Mouse (Mus musculus) intestine, postnatal 0 days (tissue): ENCODE results near the gene Flywch1. TPM values are rescaled to one million over a fixed set of nuclear protein-coding genes. Genes with fewer than 3 reads are reported as not detected.

Experiments
- ATAC-seq: fragments of 200-750 bp; cut with Nextera tagmentation; 2 replicates; pipeline ENCODE4 v1.8.0; 2017; ENCODE audit warnings: mild to moderate bottlenecking, moderate TSS enrichment, moderate library complexity
- H3K27ac ChIP-seq: fragments of 300-500 bp; sonication (generic); 2 replicates; pipeline ENCODE4 v1.5.1; 2014; ENCODE audit warnings: mild to moderate bottlenecking, low read depth, low read length, moderate library complexity
- H3K27me3 ChIP-seq: fragments of 300-500 bp; sonication (generic); replicated peaks from 2 replicates; pipeline ENCODE4 v1.6.1; 2014; ENCODE audit warnings: low read length, mixed read lengths; ENCODE audit not compliant: control insufficient read depth, insufficient read depth
- H3K36me3 ChIP-seq: fragments of 300-500 bp; sonication (generic); 2 replicates; pipeline ENCODE4 v1.6.1; 2014; ENCODE audit warnings: mild to moderate bottlenecking, moderate library complexity; ENCODE audit not compliant: control insufficient read depth, insufficient read depth
- H3K4me1 ChIP-seq: fragments of 300-500 bp; sonication (generic); replicated peaks from 2 replicates; pipeline ENCODE4 v1.6.1; 2014; ENCODE audit warnings: antibody characterized with exemption, low read length, mixed read lengths; ENCODE audit not compliant: control insufficient read depth, insufficient read depth
- H3K4me2 ChIP-seq: fragments of 300-500 bp; sonication (generic); replicated peaks from 2 replicates; pipeline ENCODE4 v1.6.1; 2014; ENCODE audit warnings: low read depth, mild to moderate bottlenecking, moderate library complexity
- H3K4me3 ChIP-seq: fragments of 300-500 bp; sonication (generic); 2 replicates; pipeline ENCODE4 v1.5.1; 2014; ENCODE audit warnings: low read depth, low read length
- H3K9ac ChIP-seq: fragments of 300-500 bp; sonication (generic); 2 replicates; pipeline ENCODE4 v1.6.1; 2014; ENCODE audit warnings: mild to moderate bottlenecking, low read depth, low read length
- H3K9me3 ChIP-seq: fragments of 300-500 bp; sonication (generic); 2 replicates; pipeline ENCODE4 v1.6.1; 2016; ENCODE audit warnings: mixed run types; ENCODE audit not compliant: control insufficient read depth
- CTCF ChIP-seq: sonication (generic); IDR thresholded peaks from 2 replicates; pipeline ENCODE4 v1.5.1; 2016; ENCODE audit warnings: low read depth, mild to moderate bottlenecking, control low read depth, antibody characterized with exemption, moderate library complexity
- WGBS: fragments of 180-500 bp; shearing (Covaris S2); extraction: QIAGEN DNeasy Blood & Tissue Kit; methylation state at CpG from one replicate; pipeline ENCODE4 v1.1.7; 2014; 5-methylcytosine and 5-hydroxymethylcytosine counted together
- polyA plus RNA-seq: library from polyadenylated mRNA; unstranded; fragments of >200 nt; fragmentation: Nextera tagmentation; extraction: Ambion mirVana; gene quantifications from 2 replicates; pipeline ENCODE4 v1.2.1, GENCODE M21; 2015

Flywch1 gene
- 36.8 and 39.0 TPM in 2 replicates for polyA plus RNA-seq

- no peaks in the 10 kb centered on the region for H3K36me3 ChIP-seq
- no peaks in the 10 kb centered on the region for H3K27me3 ChIP-seq
- peak within 1 kb of the TSS; percentile 91 for H3K4me3 ChIP-seq
- 4% methylated on average over 55 of the region's 58 CpGs for WGBS
- peak within 1 kb of the TSS; percentile 80 for H3K9ac ChIP-seq
- no peaks in the 10 kb centered on the region for H3K4me1 ChIP-seq
- 0 out of 2 replicates have a peak, but pooled peaks have one; percentile 15 for TF ChIP-seq CTCF
- ATAC-seq, result peak; percentile 98
- peak within 1 kb of the TSS; percentile 90 for H3K4me2 ChIP-seq
- H3K27ac ChIP-seq, result peak within 1 kb of the TSS; percentile 68; the same call in 1 of the 2 replicates
- no peaks in the 10 kb centered on the region for H3K9me3 ChIP-seq
These were observed at the start of gene Flywch1 for GRCm38 (mm10) chr17:23771284-23772218. TSS of gene Flywch1 (minus strand) at chr17:23771602.

- peaks cover 12% of the 10 kb centered on the region; the same call in 1 of the 2 replicates for H3K9me3 ChIP-seq
- no peak overlapping the region for H3K9ac ChIP-seq
- H3K4me3 ChIP-seq, result no peak overlapping the region
- peaks cover 99% of the 10 kb centered on the region for H3K36me3 ChIP-seq
- peak overlapping the region; percentile 9; the same call in 1 of the 2 replicates for H3K27ac ChIP-seq
- no peaks in the 10 kb centered on the region for H3K4me1 ChIP-seq
- WGBS, result 93% methylated on average over 5 of the region's 5 CpGs
- no peak for TF ChIP-seq CTCF
- H3K4me2 ChIP-seq, result no peak overlapping the region
- no peaks in the 10 kb centered on the region for H3K27me3 ChIP-seq
- no peak for ATAC-seq
These were observed 49.3 kb upstream of the Flywch1 start for GRCm38 (mm10) chr17:23820731-23821130.

DNA sequence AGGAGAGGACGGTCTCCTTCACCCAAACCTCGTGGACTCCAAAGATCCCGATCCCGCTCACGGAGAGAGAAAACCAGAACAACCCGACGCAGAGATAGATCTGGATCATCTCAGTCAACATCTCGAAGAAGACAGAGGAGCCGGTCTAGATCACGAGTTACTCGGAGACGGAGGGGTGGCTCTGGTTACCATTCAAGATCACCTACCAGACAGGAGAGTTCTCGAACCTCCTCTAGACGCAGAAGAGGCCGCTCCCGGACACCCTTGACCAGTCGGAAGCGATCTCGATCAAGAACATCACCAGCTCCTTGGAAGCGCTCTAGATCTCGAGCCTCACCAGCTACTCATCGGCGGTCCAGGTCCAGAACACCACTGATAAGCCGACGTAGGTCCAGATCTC lies 47.8 kb upstream of the Flywch1 start:
- peaks cover 12% of the 10 kb centered on the region; the same call in 1 of the 2 replicates for H3K9me3 ChIP-seq
- no peak overlapping the region for H3K4me2 ChIP-seq
- no peaks in the 10 kb centered on the region for H3K4me1 ChIP-seq
- no peak overlapping the region for H3K9ac ChIP-seq
- 97% methylated on average over 25 of the region's 25 CpGs for WGBS
- H3K36me3 ChIP-seq, result peaks cover 100% of the 10 kb centered on the region
- 0 out of 2 replicates have a peak overlapping the region, but pooled peaks have one; percentile 64 for H3K27ac ChIP-seq
- no peak for ATAC-seq
- no peak overlapping the region for H3K4me3 ChIP-seq
- no peaks in the 10 kb centered on the region for H3K27me3 ChIP-seq
- no peak for TF ChIP-seq CTCF

DNA sequence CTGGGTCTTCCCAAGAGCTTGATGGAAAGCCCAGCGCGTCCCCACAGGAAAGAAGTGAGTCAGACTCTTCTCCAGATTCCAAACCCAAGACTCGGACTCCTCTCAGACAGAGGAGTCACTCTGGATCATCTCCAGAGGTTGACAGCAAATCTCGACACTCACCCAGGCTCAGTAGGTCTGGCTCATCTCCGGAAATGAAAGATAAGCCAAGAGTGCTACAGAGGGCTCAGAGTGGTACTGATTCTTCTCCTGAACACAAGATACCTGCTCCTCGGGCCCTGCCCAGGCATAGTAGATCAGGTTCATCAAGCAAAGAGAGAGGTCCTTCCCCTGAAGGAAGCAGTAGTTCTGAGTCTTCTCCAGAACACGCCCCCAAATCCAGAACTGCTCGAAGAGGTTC lies 47.2 kb upstream of the Flywch1 start:
- H3K9ac ChIP-seq, result no peak overlapping the region
- H3K4me2 ChIP-seq, result no peak overlapping the region
- H3K9me3 ChIP-seq, result peaks cover 12% of the 10 kb centered on the region; the same call in 1 of the 2 replicates
- peak overlapping the region; percentile 64 for H3K27ac ChIP-seq
- peaks cover 100% of the 10 kb centered on the region for H3K36me3 ChIP-seq
- no peak for TF ChIP-seq CTCF
- no peaks in the 10 kb centered on the region for H3K27me3 ChIP-seq
- 98% methylated on average over 8 of the region's 8 CpGs for WGBS
- H3K4me1 ChIP-seq, result no peaks in the 10 kb centered on the region
- H3K4me3 ChIP-seq, result no peak overlapping the region
- ATAC-seq, result no peak

DNA sequence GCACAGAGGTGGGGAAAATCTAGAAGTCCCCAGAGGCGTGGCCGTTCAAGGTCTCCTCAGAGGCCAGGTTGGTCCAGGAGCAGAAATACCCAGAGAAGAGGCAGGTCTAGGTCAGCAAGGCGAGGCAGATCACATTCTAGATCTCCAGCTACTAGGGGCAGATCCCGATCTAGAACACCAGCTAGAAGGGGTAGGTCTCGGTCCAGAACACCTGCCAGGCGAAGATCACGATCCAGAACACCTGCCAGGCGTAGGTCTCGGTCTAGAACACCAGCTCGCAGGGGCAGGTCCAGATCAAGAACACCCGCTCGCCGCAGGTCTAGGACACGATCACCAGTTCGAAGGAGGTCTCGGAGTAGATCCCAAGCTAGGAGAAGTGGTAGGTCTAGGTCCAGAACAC lies 44.2 kb upstream of the Flywch1 start:
- H3K4me2 ChIP-seq, result no peak overlapping the region
- ATAC-seq, result no peak
- no peak for TF ChIP-seq CTCF
- H3K27me3 ChIP-seq, result no peaks in the 10 kb centered on the region
- no peak overlapping the region for H3K4me3 ChIP-seq
- H3K36me3 ChIP-seq, result peaks cover 95% of the 10 kb centered on the region
- 0 out of 2 replicates have a peak overlapping the region, but pooled peaks have one; percentile 46 for H3K27ac ChIP-seq
- peaks cover 12% of the 10 kb centered on the region; the same call in 1 of the 2 replicates for H3K9me3 ChIP-seq
- 98% methylated on average over 16 of the region's 16 CpGs for WGBS
- H3K4me1 ChIP-seq, result no peaks in the 10 kb centered on the region
- no peak overlapping the region for H3K9ac ChIP-seq

DNA sequence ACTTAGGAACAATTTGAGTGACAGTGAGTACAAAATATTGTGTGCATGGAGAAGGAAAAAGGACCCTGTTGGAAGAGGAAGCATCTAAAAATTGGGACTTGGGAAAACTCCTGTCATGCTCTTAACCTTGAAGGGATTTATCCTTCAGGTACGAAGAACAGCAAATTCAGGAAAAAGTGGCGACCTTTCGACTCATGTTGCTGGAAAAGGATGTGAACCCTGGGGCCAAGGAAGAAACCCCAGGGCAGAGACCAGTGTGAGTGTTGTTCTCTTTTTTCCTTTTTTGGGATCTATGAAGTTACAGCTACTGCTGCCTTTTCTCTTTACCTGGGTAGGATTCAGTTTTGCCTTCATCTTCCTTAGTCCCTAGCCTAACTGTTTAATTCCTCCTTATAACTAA lies 36.5 kb upstream of the Flywch1 start:
- ATAC-seq, result no peak
- Histone ChIP-seq H3K36me3 (peaks cover 49% of the 10 kb centered on the region), H3K27me3 (no peaks in the 10 kb centered on the region), H3K4me1 (peaks cover 6% of the 10 kb centered on the region; the same call in 1 of the 2 replicates), H3K9me3 (no peaks in the 10 kb centered on the region), H3K27ac (no peak overlapping the region), H3K4me2 (no peak overlapping the region), H3K9ac (no peak overlapping the region), H3K4me3 (no peak overlapping the region)
- WGBS, result 78% methylated on average over 3 of the region's 3 CpGs
- no peak for TF ChIP-seq CTCF
